Mouse (Mus musculus) lung, postnatal 0 days (tissue): ENCODE results near the gene Gm28048. TPM values are rescaled to one million over a fixed set of nuclear protein-coding genes. Genes with fewer than 3 reads are reported as not detected.

Experiments used
- ATAC-seq: fragments of 200-750 bp; cut with Nextera tagmentation; 2 replicates; pipeline ENCODE4 v1.8.0; 2017; ENCODE audit warnings: moderate library complexity
- DNase-seq: peaks from one replicate; pipeline ENCODE4 v3.0.0-alpha.2; 2016; ENCODE audit warnings: low spot score
- H3K27ac ChIP-seq: fragments of 300-500 bp; sonication (generic); 2 replicates; pipeline ENCODE4 v1.5.1; 2014; ENCODE audit warnings: antibody characterized with exemption, mild to moderate bottlenecking, low read length, mixed read lengths
- H3K27me3 ChIP-seq: fragments of 300-500 bp; sonication (generic); replicated peaks from 2 replicates; pipeline ENCODE4 v1.6.1; 2014; ENCODE audit warnings: low read length, mixed read lengths; ENCODE audit not compliant: insufficient read depth
- H3K36me3 ChIP-seq: fragments of 300-500 bp; sonication (generic); 2 replicates; pipeline ENCODE4 v1.6.1; 2014; ENCODE audit warnings: low read length, mixed read lengths; ENCODE audit not compliant: insufficient read depth
- H3K4me1 ChIP-seq: fragments of 300-500 bp; sonication (generic); 2 replicates; pipeline ENCODE4 v1.6.1; 2014; ENCODE audit warnings: antibody characterized with exemption, low read depth, low read length, mixed read lengths; ENCODE audit not compliant: insufficient read depth
- H3K4me2 ChIP-seq: fragments of 300-500 bp; sonication (generic); replicated peaks from 2 replicates; pipeline ENCODE4 v1.6.1; 2014; ENCODE audit warnings: low read depth, mild to moderate bottlenecking, low read length, moderate library complexity, mixed read lengths
- H3K4me3 ChIP-seq: fragments of 300-500 bp; sonication (generic); 2 replicates; pipeline ENCODE4 v1.5.1; 2014; ENCODE audit warnings: low read depth, low read length
- H3K9ac ChIP-seq: fragments of 300-500 bp; sonication (generic); replicated peaks from 2 replicates; pipeline ENCODE4 v1.6.1; 2014; ENCODE audit warnings: low read depth, mild to moderate bottlenecking
- H3K9me3 ChIP-seq: fragments of 300-500 bp; sonication (generic); 2 replicates; pipeline ENCODE4 v1.6.1; 2016; ENCODE audit warnings: low read length, mixed read lengths
- CTCF ChIP-seq: IDR thresholded peaks from 2 replicates; pipeline ENCODE4 v1.5.1; 2016; ENCODE audit warnings: antibody characterized with exemption, mild to moderate bottlenecking
- EP300 ChIP-seq: IDR thresholded peaks from 2 replicates; pipeline ENCODE4 v1.6.1; 2016; ENCODE audit warnings: antibody characterized with exemption, mild to moderate bottlenecking, control low read depth
- WGBS: fragments of 180-500 bp; shearing (Covaris S2); extraction: QIAGEN DNeasy Blood & Tissue Kit; methylation state at CpG from one replicate; pipeline ENCODE4 v1.1.7; 2014; 5-methylcytosine and 5-hydroxymethylcytosine counted together
- polyA plus RNA-seq: library from polyadenylated mRNA; unstranded; fragments of >200 nt; fragmentation: Nextera tagmentation; extraction: Ambion mirVana; gene quantifications from 2 replicates; pipeline ENCODE4 v1.2.1, GENCODE M21; 2015

Gene Gm28048
- polyA plus RNA-seq, 1 experiment from 2014 or later = 26.1 TPM

DNA sequence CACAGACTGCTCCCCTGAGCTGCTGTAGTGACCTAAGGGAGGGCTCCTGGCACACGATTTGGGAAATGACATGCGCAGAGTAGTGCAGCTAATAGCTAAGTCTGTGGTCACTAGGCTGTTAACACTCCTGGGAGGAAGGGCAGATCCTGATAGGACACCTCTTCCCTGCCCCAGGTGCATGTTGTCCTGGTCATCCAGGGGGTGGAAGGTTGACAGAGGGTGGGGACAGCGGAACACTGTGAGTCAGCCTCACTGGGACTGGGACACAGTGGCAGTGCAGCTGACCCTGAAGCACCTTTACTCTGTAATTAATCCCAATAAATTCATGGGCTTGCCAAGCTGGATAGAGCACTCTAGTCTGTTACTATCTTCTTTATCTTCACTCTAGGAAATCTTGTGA is 160.6 kb downstream of the Gm28048 start:
- H3K36me3 ChIP-seq = no peaks in the 10 kb centered on the region
- H3K9me3 ChIP-seq = no peaks in the 10 kb centered on the region
- ATAC-seq (no peak; the same call in 1 of the 2 replicates), DNase-seq (no peak)
- no peak for TF ChIP-seq CTCF
- no peak for TF ChIP-seq EP300
- no peak overlapping the region for H3K27ac ChIP-seq
- H3K4me2 ChIP-seq = no peak overlapping the region
- no peaks in the 10 kb centered on the region for H3K4me1 ChIP-seq
- no peak overlapping the region for H3K4me3 ChIP-seq
- no peak overlapping the region for H3K9ac ChIP-seq
- H3K27me3 ChIP-seq = no peaks in the 10 kb centered on the region
- 73% methylated on average over 3 of the region's 3 CpGs for WGBS

DNA sequence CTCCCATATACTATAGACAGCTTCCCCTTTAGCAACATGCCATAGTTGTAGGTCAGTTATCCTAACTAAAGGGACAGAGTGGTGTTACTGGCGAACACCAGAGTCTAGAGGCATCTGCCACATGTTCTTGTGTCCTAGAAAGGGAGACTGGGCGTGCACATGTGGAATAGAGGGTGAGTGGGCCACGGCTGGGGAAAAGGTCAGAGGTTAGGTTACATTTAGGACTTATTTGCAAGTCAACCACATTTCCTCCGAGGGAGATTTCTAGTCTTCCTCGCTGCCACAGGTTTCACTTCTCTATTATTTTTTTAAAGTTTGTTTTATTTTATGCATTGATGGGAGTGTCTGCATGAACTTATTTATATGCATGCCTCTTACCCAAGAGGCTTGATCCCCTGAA is 163.5 kb downstream of the Gm28048 start:
- Histone ChIP-seq H3K27me3 (no peaks in the 10 kb centered on the region), H3K4me1 (no peaks in the 10 kb centered on the region), H3K4me3 (no peak overlapping the region), H3K27ac (no peak overlapping the region), H3K9me3 (no peaks in the 10 kb centered on the region), H3K4me2 (no peak overlapping the region), H3K9ac (no peak overlapping the region), H3K36me3 (no peaks in the 10 kb centered on the region)
- WGBS = 63% methylated on average over 5 of the region's 5 CpGs
- TF ChIP-seq EP300 (no peak), CTCF (no peak)
- DNase-seq = no peak
- ATAC-seq = no peak

DNA sequence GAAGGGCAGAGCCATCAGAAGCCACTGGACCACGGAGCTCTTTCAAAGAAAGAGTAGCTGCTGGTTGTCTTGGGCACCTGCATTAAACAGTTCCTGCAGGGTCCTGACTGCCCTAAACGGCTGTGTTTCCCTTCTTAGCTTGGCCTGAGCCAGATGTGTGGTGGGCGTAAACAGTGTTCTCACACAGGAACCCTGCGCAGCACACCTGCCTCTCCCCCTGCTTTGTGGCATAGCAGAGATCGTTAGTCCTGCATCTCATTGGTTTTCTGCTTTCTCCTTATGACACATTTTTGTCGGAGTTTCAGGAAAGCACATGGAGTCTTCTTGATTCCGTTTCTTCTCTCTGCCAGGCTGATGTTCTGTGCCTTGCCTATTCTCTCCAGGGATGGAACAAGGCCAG is 166.0 kb downstream of the Gm28048 start:
- TF ChIP-seq EP300 (no peak), CTCF (no peak)
- H3K27me3 ChIP-seq = no peaks in the 10 kb centered on the region
- H3K4me1 ChIP-seq = no peaks in the 10 kb centered on the region
- H3K27ac ChIP-seq = no peak overlapping the region
- no peak for ATAC-seq
- DNase-seq = no peak
- H3K9ac ChIP-seq = no peak overlapping the region
- no peak overlapping the region for H3K4me3 ChIP-seq
- H3K9me3 ChIP-seq = no peaks in the 10 kb centered on the region
- WGBS = 81% methylated on average over 7 of the region's 7 CpGs
- no peaks in the 10 kb centered on the region for H3K36me3 ChIP-seq
- H3K4me2 ChIP-seq = no peak overlapping the region

DNA sequence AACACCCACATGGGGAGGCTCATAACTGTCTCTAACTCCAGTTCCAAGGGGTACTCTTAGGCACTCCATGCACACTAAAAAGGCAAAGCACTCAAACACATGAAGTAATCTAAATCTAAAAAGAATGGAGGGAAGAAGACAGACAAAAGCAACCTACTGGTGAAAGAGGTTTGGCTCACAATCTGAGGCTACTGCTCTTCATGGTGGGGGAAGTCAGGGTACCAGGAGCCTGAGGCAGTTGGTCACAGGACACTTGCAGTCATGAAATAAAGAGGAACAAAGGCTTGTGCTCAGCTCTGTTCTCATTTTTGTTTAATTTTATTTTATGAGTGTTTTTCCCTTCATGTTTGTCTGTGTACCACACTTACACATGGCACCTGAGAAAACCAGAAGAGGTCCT is 166.7 kb downstream of the Gm28048 start:
- Histone ChIP-seq H3K9me3 (no peaks in the 10 kb centered on the region), H3K4me3 (no peak overlapping the region), H3K27me3 (no peaks in the 10 kb centered on the region), H3K4me1 (no peaks in the 10 kb centered on the region), H3K9ac (no peak overlapping the region), H3K27ac (no peak overlapping the region), H3K4me2 (no peak overlapping the region), H3K36me3 (no peaks in the 10 kb centered on the region)
- DNase-seq (no peak), ATAC-seq (no peak)
- TF ChIP-seq CTCF (no peak), EP300 (no peak)

DNA sequence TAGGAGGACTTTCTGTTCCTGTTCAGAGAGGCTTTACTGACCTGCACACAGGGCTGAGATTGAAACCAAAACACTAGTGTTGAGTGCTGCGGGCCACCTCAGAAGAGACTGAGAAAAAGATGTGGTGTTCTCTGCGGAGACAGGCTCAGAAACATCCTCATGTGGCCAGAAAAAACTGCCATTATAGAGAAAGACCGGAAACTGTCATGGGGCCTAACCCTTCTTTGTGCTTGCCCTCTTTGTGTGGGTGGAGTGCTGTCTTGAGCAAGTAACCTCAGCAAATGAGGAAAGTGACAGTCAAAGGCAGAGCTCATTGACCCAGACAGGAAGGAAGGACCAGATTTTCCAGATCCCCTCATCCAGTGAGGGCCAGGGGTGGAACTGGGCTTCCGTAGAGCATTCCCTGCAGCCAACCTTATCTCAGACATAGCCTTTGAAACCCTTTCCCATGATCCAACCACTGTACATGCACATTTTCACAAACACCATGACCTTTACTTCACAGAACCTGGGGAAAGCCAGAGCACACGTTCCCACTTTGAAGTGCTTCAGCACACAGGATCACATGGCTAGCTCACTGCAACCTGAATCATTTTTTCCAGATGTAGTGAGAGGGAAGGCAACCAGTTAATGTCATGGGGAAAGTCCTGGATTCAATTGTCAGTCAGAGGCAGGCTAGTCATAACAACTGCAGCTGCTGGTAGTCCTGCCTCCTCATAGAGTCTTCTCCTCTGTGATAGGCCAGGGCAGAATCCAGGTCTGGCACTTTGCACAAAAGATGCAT is 167.8 kb downstream of the Gm28048 start:
- no peak overlapping the region for H3K9ac ChIP-seq
- no peaks in the 10 kb centered on the region for H3K27me3 ChIP-seq
- DNase-seq = peak; percentile 25
- TF ChIP-seq CTCF = no peak
- no peak for TF ChIP-seq EP300
- H3K27ac ChIP-seq = no peak overlapping the region
- H3K4me1 ChIP-seq = no peaks in the 10 kb centered on the region
- WGBS = 66% methylated on average over 5 of the region's 5 CpGs
- H3K4me2 ChIP-seq = no peak overlapping the region
- no peak for ATAC-seq
- H3K9me3 ChIP-seq = no peaks in the 10 kb centered on the region
- no peak overlapping the region for H3K4me3 ChIP-seq
- no peaks in the 10 kb centered on the region for H3K36me3 ChIP-seq

DNA sequence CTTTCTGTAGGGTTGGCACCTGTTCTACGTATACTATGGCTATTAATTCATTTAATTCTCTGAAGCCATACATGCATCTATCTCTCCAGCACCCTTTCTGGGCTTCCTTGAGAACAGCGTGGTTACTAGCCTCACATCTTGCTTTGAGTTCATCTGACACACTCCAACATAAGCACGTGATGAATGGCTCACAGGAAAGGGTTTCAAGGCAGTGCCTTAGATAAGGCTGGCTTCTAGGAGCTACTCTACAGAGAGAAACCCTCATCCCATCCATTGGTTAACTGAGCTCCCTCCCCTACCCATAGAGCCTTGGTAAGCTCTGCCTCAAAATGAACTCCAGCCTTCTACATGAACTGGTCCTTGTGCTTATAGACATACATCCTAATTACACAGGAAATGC is 168.5 kb downstream of the Gm28048 start:
- WGBS = 65% methylated on average over 3 of the region's 3 CpGs

More for the DNA sequence above, 168.5 kb downstream of the Gm28048 start:
- H3K27ac ChIP-seq = no peak overlapping the region
- H3K4me1 ChIP-seq = no peaks in the 10 kb centered on the region
- no peak overlapping the region for H3K4me2 ChIP-seq
- no peak overlapping the region for H3K9ac ChIP-seq
- H3K4me3 ChIP-seq = no peak overlapping the region
- H3K36me3 ChIP-seq = no peaks in the 10 kb centered on the region
- TF ChIP-seq CTCF (no peak), EP300 (no peak)
- no peak; the same call in 1 of the 2 replicates for ATAC-seq
- H3K9me3 ChIP-seq = no peaks in the 10 kb centered on the region
- DNase-seq = no peak
- H3K27me3 ChIP-seq = no peaks in the 10 kb centered on the region
